Mouse (Mus musculus) stomach, postnatal 0 days (tissue): ENCODE data around the gene St6galnac4.

Experiments used
- CTCF ChIP-seq: IDR thresholded peaks from 2 replicates; pipeline ENCODE4 v1.5.1; 2016; ENCODE audit warnings: antibody characterized with exemption, low read depth, mild to moderate bottlenecking, moderate library complexity
- EP300 ChIP-seq: optimal IDR thresholded peaks from 2 replicates; pipeline ENCODE3; 2016; ENCODE audit warnings: antibody characterized with exemption

DNA sequence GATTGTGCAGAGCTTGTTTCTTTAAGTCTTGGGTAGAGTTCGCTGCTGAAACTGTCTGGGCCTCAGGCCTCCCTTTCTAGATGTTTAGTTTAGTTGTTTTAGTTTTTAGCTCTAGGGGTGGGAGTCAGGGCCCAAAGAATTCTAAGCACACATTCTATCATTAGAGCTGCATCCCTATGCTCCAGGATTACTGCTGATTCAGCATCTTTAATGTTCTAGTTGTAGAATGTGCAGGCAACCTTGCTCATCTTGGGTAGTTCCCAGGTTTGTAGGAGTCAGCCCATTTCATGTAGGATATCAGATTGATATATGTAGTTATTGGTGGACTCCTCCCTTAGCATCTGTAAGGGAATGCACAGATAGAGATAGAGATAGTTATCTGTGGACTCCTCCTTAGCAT, 30.2 kb downstream of the St6galnac4 start:
- TF ChIP-seq CTCF (no peak), EP300 (no peak)
